Mouse (Mus musculus): ENCODE results near the gene Rab3b.

DNA sequence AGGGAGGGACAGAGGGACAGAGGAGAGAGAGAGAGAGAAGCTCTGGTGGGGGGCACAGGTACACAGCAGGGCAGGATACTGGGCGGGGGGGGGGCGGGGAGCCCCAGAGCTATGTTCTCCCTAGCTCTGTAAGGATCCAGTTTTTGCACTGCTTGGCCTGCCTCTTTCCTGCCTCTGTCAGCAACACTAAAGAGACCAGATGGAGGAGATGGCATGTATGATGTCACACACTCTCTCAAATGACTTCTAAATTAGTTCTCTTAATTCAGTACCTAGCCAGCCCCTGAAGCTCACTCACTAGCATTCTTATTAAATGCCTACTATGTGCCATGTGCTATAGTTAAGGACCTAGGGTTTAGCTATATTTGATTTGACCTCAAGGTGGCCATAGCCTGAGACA lies 33.0 kb downstream of the Rab3b start:
- TF ChIP-seq CTCF (IDR thresholded peaks at IDR 0.05; ENCODE audit: low read depth) (no peak), EP300 (IDR thresholded peaks at IDR 0.05; ENCODE audit: low read depth) (no peak)
